Mouse (Mus musculus): ENCODE results near the gene Ppp1r27. TPM values are rescaled to one million over a fixed set of nuclear protein-coding genes. Genes with fewer than 3 reads are reported as not detected.
A peak's percentile ranks its signal among the peaks of the same experiment; 100 is the strongest.
"Not testable (repeated sequence)": the region's sequence is repeated elsewhere in the genome, so short reads cannot be mapped to it uniquely, and the experiment has no call there.

The Ppp1r27 gene
- polyA plus RNA-seq, 1 experiment from 2014 or later: 0.24 TPM

GRCm38 (mm10) chr11:120518558-120518957, 32.4 kb downstream of the Ppp1r27 start:
- no peak overlapping the region for H3K4me2 ChIP-seq (ENCODE audit: low read length)
- no peak overlapping the region for H3K4me3 ChIP-seq (ENCODE audit: low read depth, low read length)
- H3K9me3 ChIP-seq (ENCODE audit: control insufficient read depth, low read length): no peaks in the 10 kb centered on the region
- no peak overlapping the region for H3K9ac ChIP-seq (ENCODE audit: low read length)
- no peaks in the 10 kb centered on the region for H3K36me3 ChIP-seq (ENCODE audit: control insufficient read depth, insufficient read depth, low read length)
- H3K27ac ChIP-seq (ENCODE audit: low read depth): no peak overlapping the region
- H3K27me3 ChIP-seq (replicated peaks; ENCODE audit: control insufficient read depth, insufficient read depth, low read length): no peaks in the 10 kb centered on the region
- DNase-seq (ENCODE audit: low spot score) (peak; percentile 73), ATAC-seq (replicated peaks; ENCODE audit: low FRiP score, low TSS enrichment, low read depth) (peak; percentile 43)
- no peaks in the 10 kb centered on the region; the same call in 1 of the 2 replicates for H3K4me1 ChIP-seq (replicated peaks; ENCODE audit: control insufficient read depth, insufficient read depth, low read length)
- 54% methylated on average over 6 of the region's 6 CpGs for WGBS

GRCm38 (mm10) chr11:120518027-120518426, 32.9 kb downstream of the Ppp1r27 start:
- Histone ChIP-seq H3K27ac (ENCODE audit: low read depth) (no peak overlapping the region), H3K9me3 (ENCODE audit: control insufficient read depth, low read length) (no peaks in the 10 kb centered on the region), H3K4me3 (ENCODE audit: low read depth, low read length) (no peak overlapping the region), H3K4me1 (replicated peaks; ENCODE audit: control insufficient read depth, insufficient read depth, low read length) (no peaks in the 10 kb centered on the region; the same call in 1 of the 2 replicates), H3K27me3 (replicated peaks; ENCODE audit: control insufficient read depth, insufficient read depth, low read length) (no peaks in the 10 kb centered on the region), H3K9ac (ENCODE audit: low read length) (no peak overlapping the region), H3K36me3 (ENCODE audit: control insufficient read depth, insufficient read depth, low read length) (no peaks in the 10 kb centered on the region), H3K4me2 (ENCODE audit: low read length) (no peak overlapping the region)
- WGBS: 66% methylated on average over 6 of the region's 6 CpGs
- DNase-seq (ENCODE audit: low spot score) (no peak), ATAC-seq (replicated peaks; ENCODE audit: low FRiP score, low TSS enrichment, low read depth) (no peak)

DNA sequence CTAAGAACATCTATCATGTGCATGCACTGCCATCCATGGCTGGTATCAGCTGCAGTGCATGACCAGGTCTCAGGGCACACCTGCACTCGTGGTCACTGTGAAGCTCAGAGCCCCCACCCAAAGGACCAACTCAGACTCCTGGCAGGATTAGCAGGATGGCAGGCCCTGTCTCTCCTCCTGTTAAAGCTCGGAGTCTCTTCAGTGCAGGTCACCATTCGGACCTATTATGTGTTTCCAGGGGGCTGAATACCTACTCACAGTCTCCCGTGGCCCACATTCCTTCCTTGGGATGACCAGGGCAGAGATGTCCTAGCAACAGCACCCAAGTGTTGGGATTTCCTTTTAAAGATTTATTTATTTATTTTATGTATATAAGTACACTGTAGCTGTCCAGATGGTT, 33.8 kb downstream of the Ppp1r27 start:
- no peak for ATAC-seq (replicated peaks; ENCODE audit: low FRiP score, low TSS enrichment, low read depth)
- H3K36me3 ChIP-seq (ENCODE audit: control insufficient read depth, insufficient read depth, low read length): no peaks in the 10 kb centered on the region
- H3K4me3 ChIP-seq (ENCODE audit: low read depth, low read length): no peak overlapping the region
- 83% methylated on average over 4 of the region's 4 CpGs for WGBS
- DNase-seq (ENCODE audit: low spot score): no peak
- H3K9me3 ChIP-seq (ENCODE audit: control insufficient read depth, low read length): no peaks in the 10 kb centered on the region
- no peak overlapping the region for H3K27ac ChIP-seq (ENCODE audit: low read depth)
- no peaks in the 10 kb centered on the region for H3K27me3 ChIP-seq (replicated peaks; ENCODE audit: control insufficient read depth, insufficient read depth, low read length)
- H3K4me2 ChIP-seq (ENCODE audit: low read length): no peak overlapping the region
- no peaks in the 10 kb centered on the region; the same call in 1 of the 2 replicates for H3K4me1 ChIP-seq (replicated peaks; ENCODE audit: control insufficient read depth, insufficient read depth, low read length)
- no peak overlapping the region for H3K9ac ChIP-seq (ENCODE audit: low read length)

DNA sequence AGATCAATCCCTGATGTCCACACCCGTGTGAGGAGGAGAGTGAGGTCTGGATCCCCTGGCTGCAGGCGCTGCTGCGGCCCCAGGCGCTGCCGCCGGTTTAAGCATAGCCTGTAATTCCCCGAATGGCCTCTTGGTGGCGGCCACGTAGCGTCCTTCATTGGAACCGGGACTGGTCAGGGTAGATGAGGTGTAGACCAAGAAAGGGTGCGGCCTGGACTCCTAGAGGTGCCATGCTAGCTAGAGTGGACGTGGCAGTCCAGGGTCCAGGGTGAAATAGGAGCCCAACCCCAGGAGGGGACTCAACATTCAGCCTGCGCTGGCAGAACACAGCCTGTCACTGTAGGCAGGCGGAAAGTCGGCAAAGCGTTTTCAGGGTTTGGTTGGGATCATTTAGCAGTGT, 35.3 kb downstream of the Ppp1r27 start:
- H3K9ac ChIP-seq (ENCODE audit: low read length): no peak overlapping the region

GRCm38 (mm10) chr11:120514262-120514661, 36.7 kb downstream of the Ppp1r27 start:
- H3K9me3 ChIP-seq (ENCODE audit: control insufficient read depth, low read length); H3K4me1 ChIP-seq (replicated peaks; ENCODE audit: control insufficient read depth, insufficient read depth, low read length); H3K27me3 ChIP-seq (replicated peaks; ENCODE audit: control insufficient read depth, insufficient read depth, low read length); DNase-seq (ENCODE audit: low spot score); H3K36me3 ChIP-seq (ENCODE audit: control insufficient read depth, insufficient read depth, low read length); ATAC-seq (replicated peaks; ENCODE audit: low FRiP score, low TSS enrichment, low read depth); H3K27ac ChIP-seq (ENCODE audit: low read depth); H3K4me3 ChIP-seq (ENCODE audit: low read depth, low read length); H3K9ac ChIP-seq (ENCODE audit: low read length); H3K4me2 ChIP-seq (ENCODE audit: low read length): not testable (repeated sequence)
- 86% methylated on average over 2 of the region's 2 CpGs for WGBS

More for the DNA sequence above, 35.3 kb downstream of the Ppp1r27 start:
- ATAC-seq (replicated peaks; ENCODE audit: low FRiP score, low TSS enrichment, low read depth): peak; percentile 67
- Histone ChIP-seq H3K9me3 (ENCODE audit: control insufficient read depth, low read length) (no peaks in the 10 kb centered on the region), H3K4me3 (ENCODE audit: low read depth, low read length) (no peak overlapping the region), H3K4me1 (replicated peaks; ENCODE audit: control insufficient read depth, insufficient read depth, low read length) (no peaks in the 10 kb centered on the region; the same call in 1 of the 2 replicates), H3K27ac (ENCODE audit: low read depth) (no peak overlapping the region), H3K4me2 (ENCODE audit: low read length) (no peak overlapping the region), H3K36me3 (ENCODE audit: control insufficient read depth, insufficient read depth, low read length) (no peaks in the 10 kb centered on the region), H3K27me3 (replicated peaks; ENCODE audit: control insufficient read depth, insufficient read depth, low read length) (no peaks in the 10 kb centered on the region)
- peak; percentile 98 for DNase-seq (ENCODE audit: low spot score)
- WGBS: 17% methylated on average over 17 of the region's 17 CpGs

DNA sequence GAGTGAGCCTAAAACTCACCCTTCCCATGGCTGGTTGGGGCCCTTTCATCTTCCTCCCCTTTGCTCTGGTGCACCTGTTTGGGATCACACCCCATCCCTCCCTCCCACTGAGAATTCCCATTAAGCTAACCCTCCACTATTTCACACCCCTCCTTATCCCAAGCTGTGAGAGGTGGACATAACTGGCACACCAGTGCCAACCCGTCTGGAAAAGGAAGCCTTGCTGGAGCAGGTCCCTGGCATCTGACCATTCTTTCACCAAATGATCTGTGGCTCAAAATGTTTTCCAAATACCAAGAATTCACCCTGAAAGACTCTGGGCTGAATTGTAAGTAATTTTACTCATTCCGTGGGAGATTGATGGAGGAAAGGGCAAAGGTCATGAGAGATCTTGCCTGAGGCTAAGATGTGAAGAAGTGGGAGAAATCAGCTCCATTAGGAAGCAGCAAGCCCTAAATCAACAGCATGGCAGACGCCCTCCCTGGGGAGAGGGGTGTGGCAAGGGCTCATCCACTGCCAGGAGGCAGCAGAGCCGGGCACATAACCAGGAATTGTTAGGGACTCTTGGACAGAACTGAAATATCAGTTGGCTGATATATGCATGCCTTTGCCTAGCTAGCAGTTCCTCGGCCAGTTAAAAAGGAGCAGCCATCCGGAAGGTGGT, 38.0 kb downstream of the Ppp1r27 start:
- peaks cover 4% of the 10 kb centered on the region; the same call in 1 of the 2 replicates for H3K4me1 ChIP-seq (replicated peaks; ENCODE audit: control insufficient read depth, insufficient read depth, low read length)
- 31% methylated on average over 6 of the region's 6 CpGs for WGBS
- H3K27ac ChIP-seq (ENCODE audit: low read depth): no peak overlapping the region
- no peak for DNase-seq (ENCODE audit: low spot score)
- H3K9me3 ChIP-seq (ENCODE audit: control insufficient read depth, low read length): no peaks in the 10 kb centered on the region
- H3K9ac ChIP-seq (ENCODE audit: low read length): no peak overlapping the region
- no peaks in the 10 kb centered on the region for H3K27me3 ChIP-seq (replicated peaks; ENCODE audit: control insufficient read depth, insufficient read depth, low read length)
- H3K4me2 ChIP-seq (ENCODE audit: low read length): no peak overlapping the region
- H3K36me3 ChIP-seq (ENCODE audit: control insufficient read depth, insufficient read depth, low read length): no peaks in the 10 kb centered on the region
- no peak overlapping the region for H3K4me3 ChIP-seq (ENCODE audit: low read depth, low read length)
- ATAC-seq (replicated peaks; ENCODE audit: low FRiP score, low TSS enrichment, low read depth): no peak

GRCm38 (mm10) chr11:120510375-120511030, 40.4 kb downstream of the Ppp1r27 start:
- 11% methylated on average over 16 of the region's 16 CpGs for WGBS
- no peak for DNase-seq (ENCODE audit: low spot score)
- Histone ChIP-seq H3K4me3 (ENCODE audit: low read depth, low read length) (peak overlapping the region; percentile 16), H3K4me2 (ENCODE audit: low read length) (peak overlapping the region; percentile 47), H3K9ac (ENCODE audit: low read length) (0 out of 2 replicates have a peak overlapping the region, but pooled peaks have one; percentile 14), H3K27me3 (replicated peaks; ENCODE audit: control insufficient read depth, insufficient read depth, low read length) (no peaks in the 10 kb centered on the region), H3K36me3 (ENCODE audit: control insufficient read depth, insufficient read depth, low read length) (no peaks in the 10 kb centered on the region), H3K27ac (ENCODE audit: low read depth) (peak overlapping the region; percentile 40; the same call in 1 of the 2 replicates), H3K9me3 (ENCODE audit: control insufficient read depth, low read length) (no peaks in the 10 kb centered on the region), H3K4me1 (replicated peaks; ENCODE audit: control insufficient read depth, insufficient read depth, low read length) (peaks cover 4% of the 10 kb centered on the region; the same call in 1 of the 2 replicates)
- no peak for ATAC-seq (replicated peaks; ENCODE audit: low FRiP score, low TSS enrichment, low read depth)

GRCm38 (mm10) chr11:120509940-120510339, 41.0 kb downstream of the Ppp1r27 start:
- no peak overlapping the region for H3K4me2 ChIP-seq (ENCODE audit: low read length)
- DNase-seq (ENCODE audit: low spot score) (no peak), ATAC-seq (replicated peaks; ENCODE audit: low FRiP score, low TSS enrichment, low read depth) (no peak)
- 60% methylated on average over 4 of the region's 4 CpGs for WGBS
- no peaks in the 10 kb centered on the region for H3K9me3 ChIP-seq (ENCODE audit: control insufficient read depth, low read length)
- H3K4me3 ChIP-seq (ENCODE audit: low read depth, low read length): no peak overlapping the region
- no peaks in the 10 kb centered on the region for H3K36me3 ChIP-seq (ENCODE audit: control insufficient read depth, insufficient read depth, low read length)
- H3K9ac ChIP-seq (ENCODE audit: low read length): no peak overlapping the region
- no peaks in the 10 kb centered on the region for H3K27me3 ChIP-seq (replicated peaks; ENCODE audit: control insufficient read depth, insufficient read depth, low read length)
- H3K27ac ChIP-seq (ENCODE audit: low read depth): 0 out of 2 replicates have a peak overlapping the region, but pooled peaks have one; percentile 40
- H3K4me1 ChIP-seq (replicated peaks; ENCODE audit: control insufficient read depth, insufficient read depth, low read length): peaks cover 4% of the 10 kb centered on the region; the same call in 1 of the 2 replicates
